Mouse (Mus musculus): ENCODE results near the gene Mkln1. TPM values are rescaled to one million over a fixed set of nuclear protein-coding genes. Genes with fewer than 3 reads are reported as not detected.

The Mkln1 gene
- polyA plus RNA-seq, 1 experiment from 2014 or later = 213 TPM

- no peaks in the 10 kb centered on the region for H3K4me1 ChIP-seq (ENCODE audit: control insufficient read depth, insufficient read depth, low read length)
- H3K4me2 ChIP-seq (ENCODE audit: low read depth, severe bottlenecking) = no peak overlapping the region
- no peaks in the 10 kb centered on the region for H3K27me3 ChIP-seq (ENCODE audit: control insufficient read depth, insufficient read depth, low read length)
- no peak overlapping the region for H3K9ac ChIP-seq (ENCODE audit: low read length)
- H3K27ac ChIP-seq (replicated peaks; ENCODE audit: low read depth, low read length) = no peak overlapping the region
- H3K36me3 ChIP-seq (ENCODE audit: control insufficient read depth, insufficient read depth, low read length) = 0 out of 2 replicates have a peak, but pooled peaks cover 2% of the 10 kb centered on the region
- ATAC-seq (ENCODE audit: insufficient number of reproducible peaks, low FRiP score, low TSS enrichment, low read depth) (no peak), DNase-seq (ENCODE audit: low spot score) (no peak)
- WGBS = 79% methylated on average over 5 of the region's 5 CpGs
- H3K4me3 ChIP-seq (ENCODE audit: low read depth, low read length) = no peak overlapping the region
- H3K9me3 ChIP-seq (ENCODE audit: control insufficient read depth, low read length) = no peaks in the 10 kb centered on the region
These were observed 129.8 kb downstream of the Mkln1 start for GRCm38 (mm10) chr6:31528339-31528738.

- DNase-seq (ENCODE audit: low spot score) (no peak), ATAC-seq (ENCODE audit: insufficient number of reproducible peaks, low FRiP score, low TSS enrichment, low read depth) (no peak)
- H3K4me1 ChIP-seq (ENCODE audit: control insufficient read depth, insufficient read depth, low read length) = no peaks in the 10 kb centered on the region
- 100% methylated on average over 3 of the region's 3 CpGs for WGBS
- no peak overlapping the region for H3K9ac ChIP-seq (ENCODE audit: low read length)
- H3K4me2 ChIP-seq (ENCODE audit: low read depth, severe bottlenecking) = no peak overlapping the region
- H3K9me3 ChIP-seq (ENCODE audit: control insufficient read depth, low read length) = no peaks in the 10 kb centered on the region
- H3K4me3 ChIP-seq (ENCODE audit: low read depth, low read length) = no peak overlapping the region
- H3K27ac ChIP-seq (replicated peaks; ENCODE audit: low read depth, low read length) = no peak overlapping the region
- no peaks in the 10 kb centered on the region for H3K27me3 ChIP-seq (ENCODE audit: control insufficient read depth, insufficient read depth, low read length)
- H3K36me3 ChIP-seq (ENCODE audit: control insufficient read depth, insufficient read depth, low read length) = no peaks in the 10 kb centered on the region
These were observed 133.3 kb downstream of the Mkln1 start for GRCm38 (mm10) chr6:31531880-31532279.

- Histone ChIP-seq H3K4me3 (ENCODE audit: low read depth, low read length) (no peak overlapping the region), H3K27me3 (ENCODE audit: control insufficient read depth, insufficient read depth, low read length) (no peaks in the 10 kb centered on the region), H3K4me1 (ENCODE audit: control insufficient read depth, insufficient read depth, low read length) (no peaks in the 10 kb centered on the region), H3K9ac (ENCODE audit: low read length) (no peak overlapping the region), H3K36me3 (ENCODE audit: control insufficient read depth, insufficient read depth, low read length) (no peaks in the 10 kb centered on the region), H3K9me3 (ENCODE audit: control insufficient read depth, low read length) (no peaks in the 10 kb centered on the region), H3K4me2 (ENCODE audit: low read depth, severe bottlenecking) (no peak overlapping the region), H3K27ac (replicated peaks; ENCODE audit: low read depth, low read length) (no peak overlapping the region)
- no peak for ATAC-seq (ENCODE audit: insufficient number of reproducible peaks, low FRiP score, low TSS enrichment, low read depth)
- no peak for DNase-seq (ENCODE audit: low spot score)
- 96% methylated on average over 5 of the region's 5 CpGs for WGBS
These were observed 136.2 kb downstream of the Mkln1 start for GRCm38 (mm10) chr6:31534705-31535104.

GRCm38 (mm10) chr6:31537193-31537592 lies 138.7 kb downstream of the Mkln1 start:
- Histone ChIP-seq H3K9me3 (ENCODE audit: control insufficient read depth, low read length) (no peaks in the 10 kb centered on the region), H3K4me3 (ENCODE audit: low read depth, low read length) (no peak overlapping the region), H3K36me3 (ENCODE audit: control insufficient read depth, insufficient read depth, low read length) (no peaks in the 10 kb centered on the region), H3K27ac (replicated peaks; ENCODE audit: low read depth, low read length) (no peak overlapping the region), H3K27me3 (ENCODE audit: control insufficient read depth, insufficient read depth, low read length) (no peaks in the 10 kb centered on the region), H3K9ac (ENCODE audit: low read length) (no peak overlapping the region), H3K4me2 (ENCODE audit: low read depth, severe bottlenecking) (no peak overlapping the region), H3K4me1 (ENCODE audit: control insufficient read depth, insufficient read depth, low read length) (no peaks in the 10 kb centered on the region)
- no peak for ATAC-seq (ENCODE audit: insufficient number of reproducible peaks, low FRiP score, low TSS enrichment, low read depth)
- 86% methylated on average over 4 of the region's 4 CpGs for WGBS
- no peak for DNase-seq (ENCODE audit: low spot score)

- Histone ChIP-seq H3K9ac (ENCODE audit: low read length) (no peak overlapping the region), H3K9me3 (ENCODE audit: control insufficient read depth, low read length) (no peaks in the 10 kb centered on the region), H3K4me2 (ENCODE audit: low read depth, severe bottlenecking) (no peak overlapping the region), H3K36me3 (ENCODE audit: control insufficient read depth, insufficient read depth, low read length) (no peaks in the 10 kb centered on the region), H3K4me3 (ENCODE audit: low read depth, low read length) (no peak overlapping the region), H3K27ac (replicated peaks; ENCODE audit: low read depth, low read length) (no peak overlapping the region), H3K27me3 (ENCODE audit: control insufficient read depth, insufficient read depth, low read length) (no peaks in the 10 kb centered on the region), H3K4me1 (ENCODE audit: control insufficient read depth, insufficient read depth, low read length) (no peaks in the 10 kb centered on the region)
- no peak for ATAC-seq (ENCODE audit: insufficient number of reproducible peaks, low FRiP score, low TSS enrichment, low read depth)
- no peak for DNase-seq (ENCODE audit: low spot score)
- 95% methylated on average over 1 of the region's 1 CpGs for WGBS
These were observed 139.6 kb downstream of the Mkln1 start for GRCm38 (mm10) chr6:31538112-31538511.

- no peak overlapping the region for H3K27ac ChIP-seq (replicated peaks; ENCODE audit: low read depth, low read length)
- 93% methylated on average over 6 of the region's 6 CpGs for WGBS
- no peaks in the 10 kb centered on the region for H3K27me3 ChIP-seq (ENCODE audit: control insufficient read depth, insufficient read depth, low read length)
- no peaks in the 10 kb centered on the region for H3K36me3 ChIP-seq (ENCODE audit: control insufficient read depth, insufficient read depth, low read length)
- H3K4me3 ChIP-seq (ENCODE audit: low read depth, low read length) = no peak overlapping the region
- H3K9ac ChIP-seq (ENCODE audit: low read length) = no peak overlapping the region
- ATAC-seq (ENCODE audit: insufficient number of reproducible peaks, low FRiP score, low TSS enrichment, low read depth) (no peak), DNase-seq (ENCODE audit: low spot score) (no peak)
- no peaks in the 10 kb centered on the region for H3K4me1 ChIP-seq (ENCODE audit: control insufficient read depth, insufficient read depth, low read length)
- no peak overlapping the region for H3K4me2 ChIP-seq (ENCODE audit: low read depth, severe bottlenecking)
- H3K9me3 ChIP-seq (ENCODE audit: control insufficient read depth, low read length) = no peaks in the 10 kb centered on the region
These were observed 141.5 kb downstream of the Mkln1 start for GRCm38 (mm10) chr6:31540018-31540417.

GRCm38 (mm10) chr6:31544318-31544717 lies 145.8 kb downstream of the Mkln1 start:
- WGBS = 68% methylated on average over 4 of the region's 4 CpGs
- ATAC-seq (ENCODE audit: insufficient number of reproducible peaks, low FRiP score, low TSS enrichment, low read depth) (no peak), DNase-seq (ENCODE audit: low spot score) (no peak)
- H3K4me1 ChIP-seq (ENCODE audit: control insufficient read depth, insufficient read depth, low read length) = no peaks in the 10 kb centered on the region
- H3K36me3 ChIP-seq (ENCODE audit: control insufficient read depth, insufficient read depth, low read length) = no peaks in the 10 kb centered on the region
- H3K27me3 ChIP-seq (ENCODE audit: control insufficient read depth, insufficient read depth, low read length) = no peaks in the 10 kb centered on the region
- H3K4me3 ChIP-seq (ENCODE audit: low read depth, low read length) = no peak overlapping the region
- no peak overlapping the region for H3K9ac ChIP-seq (ENCODE audit: low read length)
- no peaks in the 10 kb centered on the region for H3K9me3 ChIP-seq (ENCODE audit: control insufficient read depth, low read length)
- H3K4me2 ChIP-seq (ENCODE audit: low read depth, severe bottlenecking) = no peak overlapping the region
- H3K27ac ChIP-seq (replicated peaks; ENCODE audit: low read depth, low read length) = no peak overlapping the region

- Histone ChIP-seq H3K9me3 (ENCODE audit: control insufficient read depth, low read length) (no peaks in the 10 kb centered on the region), H3K27me3 (ENCODE audit: control insufficient read depth, insufficient read depth, low read length) (no peaks in the 10 kb centered on the region)
These were observed 151.0 kb downstream of the Mkln1 start for GRCm38 (mm10) chr6:31549361-31550051.

More at GRCm38 (mm10) chr6:31549361-31550051, 151.0 kb downstream of the Mkln1 start:
- H3K4me1 ChIP-seq (ENCODE audit: control insufficient read depth, insufficient read depth, low read length) = no peaks in the 10 kb centered on the region
- ATAC-seq (ENCODE audit: insufficient number of reproducible peaks, low FRiP score, low TSS enrichment, low read depth) = no peak
- no peak overlapping the region for H3K9ac ChIP-seq (ENCODE audit: low read length)
- no peaks in the 10 kb centered on the region for H3K36me3 ChIP-seq (ENCODE audit: control insufficient read depth, insufficient read depth, low read length)
- H3K4me3 ChIP-seq (ENCODE audit: low read depth, low read length) = no peak overlapping the region
- 61% methylated on average over 5 of the region's 5 CpGs for WGBS
- H3K27ac ChIP-seq (replicated peaks; ENCODE audit: low read depth, low read length) = no peak overlapping the region
- H3K4me2 ChIP-seq (ENCODE audit: low read depth, severe bottlenecking) = no peak overlapping the region
- DNase-seq (ENCODE audit: low spot score) = no peak
